Mouse (Mus musculus) liver, embryonic 14.5 days (tissue): ENCODE measurements around the gene Lat. TPM values are rescaled to one million over a fixed set of nuclear protein-coding genes. Genes with fewer than 3 reads are reported as not detected.

Source experiments
- ATAC-seq: fragments of 200-750 bp; cut with Nextera tagmentation; 2 replicates; pipeline ENCODE4 v1.8.0; 2017; ENCODE audit warnings: moderate number of reproducible peaks, mild to moderate bottlenecking, moderate library complexity; ENCODE audit not compliant: insufficient read depth
- DNase-seq, 3 experiments: peaks; one replicate each; pipeline ENCODE4 v3.0.0-alpha.2; 2012 to 2013; ENCODE audit warnings: low read depth in 3 of 3, low spot score in 3 of 3
- H3K27ac ChIP-seq: fragments of 300-500 bp; sonication (generic); 2 replicates; pipeline ENCODE4 v1.5.1; 2014; ENCODE audit warnings: moderate library complexity, mild to moderate bottlenecking, control low read depth, inconsistent platforms
- H3K27me3 ChIP-seq: fragments of 300-500 bp; sonication (generic); 2 replicates; pipeline ENCODE4 v1.6.1; 2014; ENCODE audit warnings: mild to moderate bottlenecking, low read length, moderate library complexity; ENCODE audit not compliant: control insufficient read depth, insufficient read depth
- H3K36me3 ChIP-seq: fragments of 300-500 bp; sonication (generic); replicated peaks from 2 replicates; pipeline ENCODE4 v1.6.1; 2014; ENCODE audit warnings: low read depth; ENCODE audit not compliant: control insufficient read depth, insufficient read depth
- H3K4me1 ChIP-seq, 2 experiments: fragments of 200-500 bp in 1 of 2; fragments of 300-500 bp in 1 of 2; sonication (generic) in 1 of 2; replicated peaks; 2 replicates each; pipeline ENCODE4 v1.6.1; 2012 to 2014; ENCODE audit warnings: antibody characterized with exemption in 1 of 2, inconsistent platforms in 1 of 2, low read length in 1 of 2; ENCODE audit not compliant: control insufficient read depth in 2 of 2, insufficient read depth in 2 of 2
- H3K4me2 ChIP-seq: fragments of 300-500 bp; sonication (generic); 2 replicates; pipeline ENCODE4 v1.6.1; 2014; ENCODE audit warnings: low read depth, mild to moderate bottlenecking, control low read depth, moderate library complexity
- H3K4me3 ChIP-seq, 2 experiments: fragments of 200-500 bp in 1 of 2; fragments of 300-500 bp in 1 of 2; sonication (generic) in 1 of 2; 2 replicates each; pipeline ENCODE4 v1.5.1; 2012 to 2014; ENCODE audit warnings: low read depth in 2 of 2, low read length in 2 of 2, mild to moderate bottlenecking in 2 of 2, control low read depth in 1 of 2, inconsistent platforms in 1 of 2, moderate library complexity in 1 of 2; ENCODE audit not compliant: insufficient read depth in 1 of 2
- H3K9ac ChIP-seq: fragments of 300-500 bp; sonication (generic); replicated peaks from 2 replicates; pipeline ENCODE4 v1.6.1; 2014; ENCODE audit warnings: mild to moderate bottlenecking, control low read depth, moderate library complexity
- H3K9me3 ChIP-seq: fragments of 300-500 bp; sonication (generic); 2 replicates; pipeline ENCODE4 v1.6.1; 2016; ENCODE audit warnings: low read length, mixed read lengths; ENCODE audit not compliant: control insufficient read depth
- CTCF ChIP-seq: IDR thresholded peaks from 2 replicates; pipeline ENCODE4 v1.5.1; 2016; ENCODE audit warnings: antibody characterized with exemption, low read depth, control low read depth
- EP300 ChIP-seq: IDR thresholded peaks from 2 replicates; pipeline ENCODE4 v1.6.1; 2016; ENCODE audit warnings: antibody characterized with exemption, low read depth
- WGBS: fragments of 180-500 bp; shearing (Covaris S2); extraction: QIAGEN DNeasy Blood & Tissue Kit; methylation state at CpG from one replicate; pipeline ENCODE4 v1.1.7; 2014; ENCODE audit not compliant: insufficient replicate concordance; 5-methylcytosine and 5-hydroxymethylcytosine counted together
- polyA plus RNA-seq, 2 experiments: library from polyadenylated mRNA; depleted of rRNA in 1 of 2; stranded (reverse) in 1 of 2; unstranded in 1 of 2; fragments of >200 nt; fragmentation: Nextera tagmentation in 1 of 2; extraction: Ambion mirVana in 1 of 2; gene quantifications; 2 replicates each; pipeline versions ENCODE4 v1.2.1 to v1.2.3; 2012 to 2014

Lat gene
- 7.3 and 7.5 TPM in 2 replicates for polyA plus RNA-seq (2012; rRNA removed)
- polyA plus RNA-seq (2014; fragmentation: Nextera tagmentation; extraction: Ambion mirVana), result 7.6 and 9.2 TPM in 2 replicates

DNA sequence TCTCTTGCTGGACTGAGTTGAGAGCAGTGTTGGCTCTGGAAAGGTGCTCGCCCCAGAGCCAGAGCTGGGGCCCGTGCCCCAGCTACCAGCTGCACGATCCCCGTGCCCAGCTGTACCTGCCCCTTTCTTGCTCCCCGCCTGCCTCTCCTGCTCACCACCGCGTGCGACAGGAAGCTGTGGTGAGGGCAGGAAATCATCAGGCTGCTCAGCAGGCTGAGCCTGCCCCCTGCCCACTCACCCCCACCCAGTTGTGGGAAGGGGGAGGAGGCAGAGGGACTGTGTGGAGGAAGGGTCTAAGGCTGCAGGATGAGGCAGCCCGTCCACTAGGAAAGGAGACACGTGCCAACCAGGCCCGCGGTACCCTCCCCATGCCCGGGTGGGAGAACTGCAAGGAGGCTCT is at the start of gene Lat:
Gene Lat (minus strand): TSS at position 178 of the 400 bp plus-strand sequence.
- Histone ChIP-seq H3K9ac (no peak within 1 kb of the TSS), H3K4me1 (no peaks in the 10 kb centered on the region), H3K36me3 (peaks cover 4% of the 10 kb centered on the region), H3K27me3 (no peaks in the 10 kb centered on the region), H3K9me3 (no peaks in the 10 kb centered on the region), H3K4me2 (peak within 1 kb of the TSS; percentile 8; the same call in 1 of the 2 replicates), H3K4me3 (peak within 1 kb of the TSS in 1 of 2 experiments; percentile 4; a peak in 1 of 4 replicates), H3K27ac (no peak within 1 kb of the TSS)
- DNase-seq, result no peak
- peak; percentile 32 for ATAC-seq
- TF ChIP-seq EP300 (no peak), CTCF (no peak)
- WGBS, result 18% methylated on average over 13 of the region's 13 CpGs

GRCm38 (mm10) chr7:126418496-126418895 is 49.1 kb upstream of the Lat start:
- TF ChIP-seq EP300 (no peak), CTCF (no peak)
- Histone ChIP-seq H3K4me2 (no peak overlapping the region), H3K36me3 (no peaks in the 10 kb centered on the region), H3K4me1 (peaks cover 0 to 4% of the 10 kb centered on the region in 2 experiments; a peak in 2 of 4 replicates), H3K4me3 (no peak overlapping the region), H3K27me3 (no peaks in the 10 kb centered on the region), H3K9me3 (no peaks in the 10 kb centered on the region), H3K9ac (no peak overlapping the region), H3K27ac (no peak overlapping the region)
- ATAC-seq (no peak), DNase-seq (no peak)
- WGBS, result 46% methylated on average over 3 of the region's 3 CpGs

GRCm38 (mm10) chr7:126417606-126418005 is 48.2 kb upstream of the Lat start:
- no peak overlapping the region for H3K4me3 ChIP-seq
- 76% methylated on average over 4 of the region's 4 CpGs for WGBS
- no peak overlapping the region for H3K4me2 ChIP-seq
- H3K27ac ChIP-seq, result no peak overlapping the region
- TF ChIP-seq CTCF (no peak), EP300 (no peak)
- H3K36me3 ChIP-seq, result no peaks in the 10 kb centered on the region
- no peaks in the 10 kb centered on the region for H3K27me3 ChIP-seq
- H3K4me1 ChIP-seq, result peaks cover 0 to 4% of the 10 kb centered on the region in 2 experiments; a peak in 2 of 4 replicates
- H3K9ac ChIP-seq, result no peak overlapping the region
- no peaks in the 10 kb centered on the region for H3K9me3 ChIP-seq
- ATAC-seq, result no peak
- DNase-seq, result no peak

- H3K27me3 ChIP-seq, result no peaks in the 10 kb centered on the region
- DNase-seq (no peak), ATAC-seq (no peak)
- H3K36me3 ChIP-seq, result no peaks in the 10 kb centered on the region
- H3K4me3 ChIP-seq, result no peak overlapping the region
- WGBS, result 45% methylated on average over 8 of the region's 8 CpGs
- peaks cover 0 to 4% of the 10 kb centered on the region in 2 experiments; a peak in 2 of 4 replicates for H3K4me1 ChIP-seq
- H3K9me3 ChIP-seq, result no peaks in the 10 kb centered on the region
- H3K4me2 ChIP-seq, result no peak overlapping the region
- H3K27ac ChIP-seq, result no peak overlapping the region
- TF ChIP-seq CTCF, result no peak
- H3K9ac ChIP-seq, result no peak overlapping the region
These were observed 47.7 kb upstream of the Lat start for GRCm38 (mm10) chr7:126417045-126417444.

DNA sequence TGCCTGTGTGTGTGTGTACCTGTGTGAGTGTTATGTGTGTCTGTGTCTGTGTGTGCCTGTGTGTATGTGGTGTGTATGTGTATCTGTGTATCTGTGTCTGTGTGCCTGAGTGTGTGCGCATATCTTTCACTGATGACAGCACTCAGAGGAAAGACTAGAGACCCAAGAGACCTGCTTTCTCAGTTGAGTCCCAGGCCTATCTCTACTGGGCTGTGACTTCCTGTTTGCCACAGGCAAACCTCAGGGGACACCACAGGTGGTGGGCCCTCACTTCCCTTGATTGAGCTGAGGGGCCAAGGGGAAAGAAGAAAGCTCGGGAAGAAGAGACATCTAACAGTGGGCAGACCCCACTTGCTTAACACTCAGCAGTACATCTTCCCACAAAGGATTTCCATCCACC is 47.2 kb upstream of the Lat start:
- no peak overlapping the region for H3K27ac ChIP-seq
- DNase-seq, result no peak
- TF ChIP-seq CTCF, result no peak
- no peak for TF ChIP-seq EP300

More for the DNA sequence above, 47.2 kb upstream of the Lat start:
- no peak overlapping the region for H3K4me3 ChIP-seq
- H3K4me1 ChIP-seq, result peaks cover 0 to 4% of the 10 kb centered on the region in 2 experiments; a peak in 2 of 4 replicates
- no peak for ATAC-seq
- no peak overlapping the region for H3K4me2 ChIP-seq
- H3K9me3 ChIP-seq, result no peaks in the 10 kb centered on the region
- no peak overlapping the region for H3K9ac ChIP-seq
- H3K36me3 ChIP-seq, result no peaks in the 10 kb centered on the region
- H3K27me3 ChIP-seq, result no peaks in the 10 kb centered on the region
- 19% methylated on average over 2 of the region's 2 CpGs for WGBS
